Mouse (Mus musculus) ES-E14 (cell line): ENCODE data around the gene Dock10. TPM values are rescaled to one million over a fixed set of nuclear protein-coding genes. Genes with fewer than 3 reads are reported as not detected.

Experiments
- DNase-seq: peaks from one replicate; pipeline ENCODE4 v3.0.0-alpha.2; 2013; ENCODE audit warnings: low read depth, low spot score
- H3K27ac ChIP-seq: 2 replicates; pipeline ENCODE4 v1.5.1; 2012; ENCODE audit warnings: low read depth, mild to moderate bottlenecking, low read length, moderate library complexity, mixed read lengths; ENCODE audit not compliant: poor library complexity, insufficient read depth, severe bottlenecking
- H3K36me3 ChIP-seq: 2 replicates; pipeline ENCODE4 v1.6.1; 2012; ENCODE audit warnings: mild to moderate bottlenecking, low read length, moderate library complexity, mixed read lengths; ENCODE audit not compliant: control insufficient read depth, poor library complexity, insufficient read depth, severe bottlenecking
- H3K4me1 ChIP-seq, 2 experiments: fragments of 150-350 bp in 1 of 2; sonication (generic) in 1 of 2; 2 replicates each; pipeline ENCODE4 v1.6.1; 2012; ENCODE audit warnings: low read length in 2 of 2, mild to moderate bottlenecking in 1 of 2, mixed read lengths in 1 of 2; ENCODE audit not compliant: control insufficient read depth in 2 of 2, insufficient read depth in 2 of 2, poor library complexity in 1 of 2
- H3K4me3 ChIP-seq, 2 experiments: fragments of 150-350 bp in 1 of 2; sonication (generic) in 1 of 2; 2 replicates each; pipeline ENCODE4 v1.5.1; 2012; ENCODE audit warnings: low read length in 2 of 2, low read depth in 1 of 2, mild to moderate bottlenecking in 1 of 2, mixed read lengths in 1 of 2; ENCODE audit not compliant: insufficient read depth in 1 of 2, poor library complexity in 1 of 2, severe bottlenecking in 1 of 2
- H3K9ac ChIP-seq: 2 replicates; pipeline ENCODE4 v1.6.1; 2012; ENCODE audit warnings: low read depth, mild to moderate bottlenecking, low read length, mixed read lengths; ENCODE audit not compliant: poor library complexity, insufficient read depth, severe bottlenecking
- H3K9me3 ChIP-seq: fragments of 150-350 bp; sonication (generic); 2 replicates; pipeline ENCODE4 v1.6.1; 2012; ENCODE audit warnings: low read depth, mild to moderate bottlenecking, low read length; ENCODE audit not compliant: control insufficient read depth, insufficient read depth
- CHD2 ChIP-seq: IDR thresholded peaks from 2 replicates; pipeline ENCODE4 v1.6.1; 2014; ENCODE audit warnings: mild to moderate bottlenecking, low read depth, low read length, inconsistent platforms
- HCFC1 ChIP-seq: IDR thresholded peaks from 2 replicates; pipeline ENCODE4 v1.6.1; 2012; ENCODE audit warnings: low read length, inconsistent platforms, borderline replicate concordance; ENCODE audit not compliant: insufficient read depth
- MAFK ChIP-seq: IDR thresholded peaks from 2 replicates; pipeline ENCODE4 v1.6.1; 2014; ENCODE audit warnings: mild to moderate bottlenecking, low read depth, low read length, inconsistent platforms; ENCODE audit not compliant: insufficient read depth
- ZC3H11A ChIP-seq: IDR thresholded peaks from 2 replicates; pipeline ENCODE4 v1.6.1; 2012; ENCODE audit warnings: low read depth, mild to moderate bottlenecking, inconsistent platforms, low read length, borderline replicate concordance
- ZNF384 ChIP-seq: IDR thresholded peaks from 2 replicates; pipeline ENCODE4 v1.6.1; 2012; ENCODE audit warnings: low read depth, low read length, inconsistent platforms
- in situ Hi-C, 2 experiments: fragments of 600-800 bp; cut with MboI; formaldehyde crosslinking; loops; one replicate each; pipeline ENCODE4 v1.15.1; 2025; ENCODE audit warnings: low sequenced_read_pairs in 2 of 2, inconsistent platforms in 1 of 2; ENCODE audit not compliant: unreplicated experiment in 2 of 2
- total RNA-seq: library from RNA; depleted of rRNA; stranded (reverse); fragments of 300-350 nt; gene quantifications from 2 replicates; pipeline ENCODE4 v1.2.3, GENCODE M21; 2012

Dock10 gene
- total RNA-seq, 1 experiment: 0.67 TPM

- TF ChIP-seq ZC3H11A (no peak), ZNF384 (no peak), HCFC1 (no peak), MAFK (no peak), CHD2 (no peak)
- Histone ChIP-seq H3K9me3 (no peaks in the 10 kb centered on the region), H3K27ac (no peak overlapping the region), H3K9ac (no peak overlapping the region), H3K4me1 (no peaks in the 10 kb centered on the region), H3K4me3 (no peak overlapping the region), H3K36me3 (no peaks in the 10 kb centered on the region)
- in situ Hi-C loops: no loop called here
- no peak for DNase-seq
These were observed 93.2 kb downstream of the Dock10 start for GRCm38 (mm10) chr1:80665161-80665560.

- no peaks in the 10 kb centered on the region for H3K36me3 ChIP-seq
- no peaks in the 10 kb centered on the region for H3K4me1 ChIP-seq
- in situ Hi-C loops: no loop called here
- TF ChIP-seq HCFC1: no peak
- no peak for TF ChIP-seq ZNF384
- no peak for TF ChIP-seq CHD2
- TF ChIP-seq ZC3H11A: no peak
- TF ChIP-seq MAFK: no peak
- no peaks in the 10 kb centered on the region for H3K9me3 ChIP-seq
- no peak for DNase-seq
- no peak overlapping the region for H3K4me3 ChIP-seq
- no peak overlapping the region for H3K9ac ChIP-seq
- H3K27ac ChIP-seq: no peak overlapping the region
These were observed 96.6 kb downstream of the Dock10 start for GRCm38 (mm10) chr1:80661506-80662402.

- no peaks in the 10 kb centered on the region for H3K36me3 ChIP-seq
- TF ChIP-seq ZC3H11A: no peak
- no peak for TF ChIP-seq CHD2
- in situ Hi-C loops: no loop called here
- H3K4me1 ChIP-seq: no peaks in the 10 kb centered on the region
- H3K4me3 ChIP-seq: no peak overlapping the region
- no peak overlapping the region for H3K27ac ChIP-seq
- H3K9ac ChIP-seq: no peak overlapping the region
- DNase-seq: no peak
- H3K9me3 ChIP-seq: no peaks in the 10 kb centered on the region
These were observed 98.7 kb downstream of the Dock10 start for GRCm38 (mm10) chr1:80659465-80660245.

GRCm38 (mm10) chr1:80656389-80656788 lies 101.9 kb downstream of the Dock10 start:
- no peak overlapping the region for H3K4me3 ChIP-seq
- no peaks in the 10 kb centered on the region for H3K9me3 ChIP-seq
- no peak for DNase-seq
- in situ Hi-C loops: no loop called here
- TF ChIP-seq MAFK (no peak), CHD2 (no peak), ZNF384 (no peak), HCFC1 (no peak), ZC3H11A (no peak)
- H3K36me3 ChIP-seq: no peaks in the 10 kb centered on the region
- no peak overlapping the region for H3K27ac ChIP-seq
- no peak overlapping the region for H3K9ac ChIP-seq
- no peaks in the 10 kb centered on the region for H3K4me1 ChIP-seq
